Mouse (Mus musculus) testis, adult 2 months (tissue): ENCODE measurements at regions not wholly inside any gene's neighbourhood (a gene's known extent, or its start where the extent isn't known, plus 50 kb on each side); places are given as distances from the start of the nearest gene placed in this dataset.
"Not testable (repeated sequence)": the region's sequence is repeated elsewhere in the genome, so short reads cannot be mapped to it uniquely, and the experiment has no call there.

Source experiments
- CTCF ChIP-seq: fragments of 200-500 bp; IDR thresholded peaks from 2 replicates; pipeline ENCODE4 v1.5.1; 2012; ENCODE audit warnings: low read depth, mild to moderate bottlenecking, inconsistent platforms, low read length, moderate library complexity; ENCODE audit not compliant: control insufficient read depth, insufficient read depth, insufficient replicate concordance
- POLR2A ChIP-seq: fragments of 200-500 bp; IDR thresholded peaks from 2 replicates; pipeline ENCODE4 v1.6.1; 2012; ENCODE audit warnings: low read depth, mild to moderate bottlenecking, inconsistent platforms, low read length, moderate library complexity; ENCODE audit not compliant: control insufficient read depth

- not testable (repeated sequence) for TF ChIP-seq CTCF, POLR2A
Measured at GRCm38 (mm10) chr5:64702404-64702803, 100.8 kb upstream of the Klf3 start.
